1 mouse cellular context compared by ENCODE assay signal in the genomic region with DNA sequence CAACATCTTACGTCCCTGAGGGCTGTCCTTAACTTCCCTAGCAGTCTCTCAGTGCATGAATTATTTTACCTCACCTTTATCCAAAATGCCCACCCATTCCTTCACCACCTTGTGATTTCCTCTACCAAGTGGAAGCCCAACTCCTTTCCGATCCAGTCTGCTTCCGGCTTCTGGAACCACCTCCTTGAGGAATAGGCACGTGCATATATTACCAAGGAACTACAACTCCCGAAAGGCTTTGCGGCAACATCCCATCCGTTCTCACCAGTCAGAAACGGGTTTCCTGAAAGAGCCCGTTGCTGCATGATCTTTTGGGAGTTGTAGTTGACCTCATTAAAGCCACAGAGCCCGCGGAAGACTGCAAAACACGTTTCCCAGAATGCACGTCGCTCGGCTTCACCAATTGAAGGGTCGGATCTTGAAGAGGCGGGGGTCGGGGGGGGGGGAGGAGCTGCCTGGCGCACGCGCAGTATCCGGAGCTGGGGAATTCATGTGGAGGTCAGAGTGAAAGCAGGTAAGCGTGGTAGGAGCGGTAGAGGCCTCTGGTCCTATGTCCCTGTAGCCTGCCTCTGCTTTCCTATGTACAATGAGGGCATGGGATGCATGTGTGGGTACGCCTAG.
TF ChIP-seq lines count a peak whose summit lies in the region.

TSS of gene Phb (plus strand) at position 429 of the 621 bp plus-strand sequence.

TF ChIP-seq in myocyte, 11 proteins besides CTCF, POLR2A, EP300 and RAD21 (continued from another document):
- TF ChIP-seq CEBPB (IDR thresholded peaks at IDR 0.05; ENCODE audit: insufficient read depth, poor library complexity, severe bottlenecking) (no peak), TCF3 (IDR thresholded peaks at IDR 0.05; ENCODE audit: insufficient read length, low read depth) (no peak), SRF (IDR thresholded peaks at IDR 0.05; ENCODE audit: control insufficient read depth, insufficient read length, low read depth) (no peak), USF1 (IDR thresholded peaks at IDR 0.05; ENCODE audit: low read depth) (peak; percentile 66)
TF ChIP-seq in myocyte: peak in this region for 3.
